Mouse (Mus musculus) left cerebral cortex, adult 2 months (tissue): Measurements from ENCODE around the gene Zfp142. TPM values are rescaled to one million over a fixed set of nuclear protein-coding genes. Genes with fewer than 3 reads are reported as not detected.

Experiments used
- DNase-seq, 2 experiments: peaks; one replicate each; pipeline ENCODE4 v3.0.0; 2021 to 2022; ENCODE audit warnings: low spot score in 2 of 2, mixed read lengths in 1 of 2; ENCODE audit errors: extremely low spot score in 1 of 2
- H3K27ac ChIP-seq: fragments of 200-600 bp; 2 replicates; pipeline ENCODE4 v1.8.1; 2022
- H3K4me3 ChIP-seq: fragments of 200-600 bp; 2 replicates; pipeline ENCODE4 v1.8.1; 2022
- CTCF ChIP-seq: fragments of 200-600 bp; IDR thresholded peaks from 2 replicates; pipeline ENCODE4 v1.8.1; 2022; ENCODE audit warnings: antibody characterized with exemption, mild to moderate bottlenecking, moderate library complexity
- intact Hi-C: fragments of 180-260 bp; cut with DNase I; formaldehyde crosslinking; loops from one replicate; pipeline ENCODE4 v1.15.1; 2025
- microRNA-seq, 2 experiments: library from miRNA; unstranded; fragments of <30 nt; microRNA quantifications; one replicate each; pipeline ENCODE4 v1.2.0; 2021
- total RNA-seq, 2 experiments: library from RNA; stranded (reverse); gene quantifications; 2 replicates each; pipeline ENCODE4 v1.2.3; 2021

Zfp142 gene
- total RNA-seq, 2 experiments from 2014 or later = 36.1 to 36.7 TPM

GRCm38 (mm10) chr1:74582621-74583020, 5.4 kb downstream of the Zfp142 start:
- no peak for DNase-seq
- Histone ChIP-seq H3K4me3 (no peak overlapping the region), H3K27ac (no peak overlapping the region)
- no peak for TF ChIP-seq CTCF
- intact Hi-C loops = no loop called here

DNA sequence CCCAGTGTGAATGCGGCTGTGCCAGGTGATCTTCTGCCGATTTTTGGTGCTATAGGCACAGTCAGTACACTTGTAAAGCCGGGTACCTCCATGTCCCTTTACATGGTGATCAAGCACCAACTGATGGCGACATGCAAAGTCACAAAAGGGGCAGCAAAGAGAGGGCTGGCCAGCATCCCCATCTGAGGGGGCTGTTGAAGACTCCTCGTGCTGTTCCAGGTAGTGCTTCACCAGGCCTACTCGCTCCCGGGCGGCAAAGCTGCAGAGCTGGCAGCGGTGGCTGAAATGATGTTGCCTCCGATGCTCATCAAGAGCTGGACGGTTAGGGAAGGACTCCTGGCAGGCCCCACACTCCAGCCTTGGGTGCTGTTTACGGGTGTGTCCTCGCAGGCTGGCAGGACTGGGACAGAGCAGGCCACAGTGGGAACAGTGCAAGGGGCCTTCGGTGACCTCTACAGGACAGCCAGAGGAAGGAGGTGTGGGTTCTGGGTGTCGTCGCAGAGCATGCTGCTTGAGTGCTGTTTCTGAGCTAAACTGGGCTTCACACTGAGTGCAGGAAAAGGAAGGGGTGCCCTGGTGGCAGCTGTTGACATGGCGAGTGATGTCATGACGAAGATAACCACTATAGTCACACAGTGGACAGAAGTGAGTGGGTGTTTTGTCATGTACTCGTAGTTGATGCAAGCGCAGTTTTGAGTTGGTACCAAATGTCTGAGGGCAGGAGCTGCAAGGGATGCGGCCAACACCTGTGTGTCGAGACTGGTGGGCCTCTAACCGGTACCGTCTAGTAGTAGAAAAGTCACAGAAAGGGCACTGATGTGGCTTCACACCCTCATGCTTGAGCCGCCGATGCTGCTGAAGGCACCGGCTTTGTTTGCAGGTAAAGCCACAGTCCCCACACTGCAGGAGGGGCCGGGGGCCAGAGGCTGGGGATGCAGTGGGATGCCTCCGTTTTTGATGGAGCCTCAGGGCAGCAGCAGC, 18.0 kb downstream of the Zfp142 start:
- DNase-seq = no peak
- Histone ChIP-seq H3K27ac (no peak overlapping the region), H3K4me3 (no peak overlapping the region)
- peak; percentile 10 for TF ChIP-seq CTCF
- intact Hi-C loops = no loop called here

GRCm38 (mm10) chr1:74565834-74566233, 22.2 kb downstream of the Zfp142 start:
- H3K4me3 ChIP-seq = no peak overlapping the region
- intact Hi-C loops = no loop called here
- H3K27ac ChIP-seq = no peak overlapping the region
- no peak for DNase-seq
- TF ChIP-seq CTCF = no peak

DNA sequence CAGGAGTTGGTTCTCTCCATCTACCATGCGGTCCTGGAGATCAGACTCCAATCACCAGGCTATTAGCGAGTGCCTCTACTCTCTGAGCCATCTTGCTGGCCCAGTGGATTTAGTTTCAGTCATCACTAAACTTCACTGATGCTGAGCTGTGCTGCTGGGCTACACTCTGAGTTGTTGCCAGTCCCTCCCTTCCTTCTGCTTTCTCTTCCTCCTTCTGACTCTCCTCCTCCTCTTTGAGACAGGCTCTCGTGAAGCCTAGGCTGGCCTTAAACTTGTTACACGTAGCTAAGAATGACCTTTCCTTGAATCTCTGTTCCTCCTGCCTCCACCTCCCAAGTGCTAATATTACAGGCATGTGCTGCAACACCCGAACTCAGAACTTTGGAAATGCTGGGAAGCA, 29.0 kb downstream of the Zfp142 start:
- intact Hi-C loops = no loop called here
- no peak overlapping the region for H3K27ac ChIP-seq
- TF ChIP-seq CTCF = no peak
- H3K4me3 ChIP-seq = no peak overlapping the region
- DNase-seq = no peak

GRCm38 (mm10) chr1:74544184-74544583, 43.9 kb downstream of the Zfp142 start, which contains the start of gene Usp37:
Gene Usp37, minus strand, starts transcription at chr1:74544284.
- peak within 1 kb of the TSS; percentile 32; the same call in 1 of the 2 replicates for H3K4me3 ChIP-seq
- intact Hi-C loops = no loop called here
- no peak for TF ChIP-seq CTCF
- DNase-seq = no peak
- no peak within 1 kb of the TSS for H3K27ac ChIP-seq

GRCm38 (mm10) chr1:74542451-74542961, 45.5 kb downstream of the Zfp142 start, which contains the start of gene Plcd4:
Gene Plcd4, plus strand, starts transcription at chr1:74542888.
- Histone ChIP-seq H3K4me3 (peak within 1 kb of the TSS; percentile 32; the same call in 1 of the 2 replicates), H3K27ac (peak within 1 kb of the TSS; percentile 47)
- DNase-seq = peak in 1 of 2 experiments; percentile 16
- no peak for TF ChIP-seq CTCF
- intact Hi-C loops = no loop called here

- DNase-seq = no peak
- TF ChIP-seq CTCF = no peak
- Histone ChIP-seq H3K27ac (no peak overlapping the region), H3K4me3 (no peak overlapping the region)
- intact Hi-C loops = no loop called here
These were observed 49.4 kb downstream of the Zfp142 start for GRCm38 (mm10) chr1:74538650-74539049.

DNA sequence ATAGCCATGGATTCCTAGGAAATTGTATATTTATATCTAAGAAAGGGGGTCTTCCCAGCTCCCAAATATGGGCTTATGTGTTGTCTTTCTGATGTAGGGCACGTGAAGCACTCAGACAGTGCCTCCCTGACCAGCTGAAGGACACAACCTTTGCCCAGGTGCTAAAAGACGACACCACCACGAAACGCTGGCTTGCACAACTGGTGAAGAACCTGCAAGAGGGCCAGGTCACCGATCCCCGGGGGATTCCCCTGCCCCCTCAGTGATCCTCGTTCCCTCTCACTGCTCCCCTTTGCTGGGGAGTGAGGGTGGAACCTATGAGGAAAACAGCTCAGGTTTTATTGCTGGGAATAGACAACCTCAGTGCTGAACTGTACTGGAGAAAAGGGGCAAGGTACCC, 59.5 kb downstream of the Zfp142 start:
- H3K27ac ChIP-seq = no peak overlapping the region
- DNase-seq = no peak
- intact Hi-C loops = no loop called here
- TF ChIP-seq CTCF = no peak
- no peak overlapping the region for H3K4me3 ChIP-seq

DNA sequence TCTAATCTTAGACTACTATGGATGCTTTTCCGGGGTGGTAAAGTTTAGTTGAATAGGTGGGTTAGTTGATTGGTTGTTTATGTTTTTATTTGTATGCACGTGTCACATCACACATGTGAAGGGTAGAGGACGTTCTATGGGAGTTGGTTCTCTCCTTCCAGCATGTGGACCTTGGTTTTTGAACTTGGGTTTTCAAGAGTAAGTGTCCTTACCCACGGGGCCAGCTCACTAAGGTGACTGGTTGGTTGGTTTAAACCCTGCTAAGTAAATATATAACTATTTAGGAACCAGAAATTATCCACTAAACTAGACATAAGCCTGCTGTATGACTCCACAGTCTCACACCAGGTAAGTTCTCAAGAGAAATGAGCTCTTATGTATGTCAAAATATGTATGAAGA, 63.3 kb downstream of the Zfp142 start:
- intact Hi-C loops = no loop called here

DNA sequence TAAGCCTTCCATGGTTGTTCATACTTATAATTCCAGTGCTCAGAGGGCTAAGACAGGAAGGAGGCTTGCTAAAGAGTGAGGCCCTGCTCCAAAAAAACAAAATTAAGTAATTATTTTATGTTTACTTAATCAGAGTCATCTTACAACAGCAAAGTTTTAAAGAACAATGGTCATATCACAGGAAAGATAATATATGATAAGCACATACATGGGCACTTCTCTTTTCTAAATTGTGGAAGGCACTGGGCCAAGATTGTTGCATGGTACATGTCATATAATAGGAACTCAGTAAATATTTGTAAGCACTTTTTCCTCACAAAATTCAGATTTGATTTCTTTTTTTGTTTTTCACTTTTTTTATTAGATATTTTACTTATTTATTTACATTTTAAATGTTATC, 68.2 kb downstream of the Zfp142 start:
- no peak for DNase-seq
- Histone ChIP-seq H3K4me3 (no peak overlapping the region), H3K27ac (no peak overlapping the region)
- intact Hi-C loops = no loop called here
- TF ChIP-seq CTCF = no peak

More for the DNA sequence above, 63.3 kb downstream of the Zfp142 start:
- TF ChIP-seq CTCF = no peak
- no peak overlapping the region for H3K27ac ChIP-seq
- DNase-seq = no peak
- H3K4me3 ChIP-seq = no peak overlapping the region

Small RNAs within 50 kb of the gene (microRNA-seq; reads per million reads assigned to microRNA genes)
- gene Gm25035 = 0 reads per million in 2 experiments

Other genes with a start within 250 kb of the Zfp142 start
- 1 to 10 TPM in 1 of 2 experiments, under 1 TPM in 1; 0.54 to 1.9 TPM for gene Catip, start 226.1 kb downstream of the Zfp142 start, total RNA-seq
- gene Slc11a1, start 213.1 kb downstream of the Zfp142 start, total RNA-seq = 1 to 10 TPM; 5.0 to 5.4 TPM
- 10 to 100 TPM; 21.6 to 25.6 TPM for gene Ctdsp1, start 196.7 kb downstream of the Zfp142 start, total RNA-seq
- gene Vil1, start 178.9 kb downstream of the Zfp142 start, total RNA-seq = 1 to 10 TPM in 1 of 2 experiments, under 1 TPM in 1; 0.30 to 1.0 TPM
- 10 to 100 TPM; 26.6 to 27.0 TPM for gene Cnot9, start 82.2 kb downstream of the Zfp142 start, total RNA-seq
- 10 to 100 TPM; 16.0 to 16.7 TPM for gene Plcd4, start 45.4 kb downstream of the Zfp142 start, total RNA-seq
- 10 to 100 TPM; 27.9 to 30.7 TPM for gene Usp37, start 44.0 kb downstream of the Zfp142 start, total RNA-seq
- gene Bcs1l, start within 50 bp of the Zfp142 start, total RNA-seq = 10 to 100 TPM; 22.9 to 23.7 TPM
- gene Rnf25, start 13.2 kb upstream of the Zfp142 start, total RNA-seq = 10 to 100 TPM; 64.1 to 71.2 TPM
- gene Stk36, start 13.2 kb upstream of the Zfp142 start, total RNA-seq = 1 to 10 TPM; 6.0 to 8.7 TPM
- gene Ttll4, start 73.5 kb upstream of the Zfp142 start, total RNA-seq = 10 to 100 TPM; 22.1 to 24.1 TPM
- gene Cyp27a1, start 125.3 kb upstream of the Zfp142 start, total RNA-seq = 1 to 10 TPM; 1.7 to 4.5 TPM
- not detected for gene Prkag3, start 161.0 kb upstream of the Zfp142 start, total RNA-seq
- gene Wnt6, start 183.6 kb upstream of the Zfp142 start, total RNA-seq = 1 to 10 TPM; 2.1 to 4.7 TPM
- gene Wnt10a, start 203.3 kb upstream of the Zfp142 start, total RNA-seq = 10 to 100 TPM; 15.0 to 18.2 TPM